Mouse (Mus musculus) spleen, postnatal 0 days (tissue): Measurements from ENCODE around the gene Gm38431. TPM values are rescaled to one million over a fixed set of nuclear protein-coding genes. Genes with fewer than 3 reads are reported as not detected.

Source experiments
- microRNA counts: library from miRNA; unstranded; fragments of <30 nt; microRNA quantifications from one replicate; lab custom pipeline; 2015
- polyA plus RNA-seq: library from polyadenylated mRNA; unstranded; fragments of >200 nt; fragmentation: Nextera tagmentation; extraction: Ambion mirVana; gene quantifications from 2 replicates; pipeline ENCODE4 v1.2.1, GENCODE M21; 2015

Gm38431 gene
- 0.86 and 1.1 TPM in 2 replicates for polyA plus RNA-seq

GRCm38 (mm10) chr9:21091707-21092320 lies at the start of gene Gm38431, which contains the start of gene Raver1:
TSS of gene Gm38431 (minus strand) at chr9:21091997.
TSS of gene Raver1 (minus strand) at chr9:21092008.

GRCm38 (mm10) chr9:21131059-21131956 lies 39.5 kb upstream of the Gm38431 start, which contains the start of gene Tyk2:
TSS of gene Tyk2 (minus strand) at chr9:21131243.

GRCm38 (mm10) chr9:21073044-21073840 lies 18.6 kb downstream of the Gm38431 start, which contains the start of the genes Gm49373 and Fdx1l:
TSS of gene Gm49373 (minus strand) at chr9:21073096.
TSS of gene Fdx1l (minus strand) at chr9:21073614.

DNA sequence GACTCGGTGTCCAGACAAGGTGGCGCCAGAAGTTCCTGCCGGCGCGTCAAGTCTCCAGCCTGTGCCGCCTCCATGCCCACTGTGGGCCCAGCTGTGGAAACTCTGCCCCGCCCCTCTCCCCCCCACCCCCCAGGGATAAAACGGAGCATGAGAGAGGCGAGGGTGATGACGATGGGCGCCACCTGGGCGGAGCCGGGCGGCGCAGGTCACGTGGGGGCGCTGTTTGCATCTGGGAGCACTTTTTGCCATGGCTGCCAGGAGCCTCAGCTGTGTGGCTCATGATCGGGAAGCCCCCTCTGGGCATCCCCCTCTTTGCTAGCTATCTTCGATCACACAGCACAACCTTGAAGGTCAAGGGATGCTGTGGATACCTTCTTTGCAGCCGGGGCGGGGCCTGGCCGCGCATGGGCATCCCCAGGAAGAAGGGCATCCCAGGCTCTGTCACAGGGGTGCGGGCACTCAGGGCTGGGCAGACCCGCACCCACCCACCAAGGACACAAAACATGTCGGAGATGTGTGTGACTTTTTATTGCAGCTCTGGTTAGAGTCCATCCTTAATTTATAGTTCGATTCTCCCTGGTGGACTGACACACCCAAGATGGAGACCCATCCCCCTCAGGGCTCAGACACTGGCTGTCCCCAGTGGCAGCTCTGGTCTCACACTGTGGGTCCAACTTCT lies 24.7 kb downstream of the Gm38431 start, which contains the start of gene Zglp1:
Zglp1 (minus strand) TSS at position 88 of the 679 bp plus-strand sequence.

GRCm38 (mm10) chr9:21031896-21032351 lies 59.9 kb downstream of the Gm38431 start, which contains the start of gene Icam5:
TSS of gene Icam5 (plus strand) at chr9:21032073.

GRCm38 (mm10) chr9:21029291-21030054 lies 62.3 kb downstream of the Gm38431 start, which contains the start of gene Icam4:
TSS of gene Icam4 (plus strand) at chr9:21029373.

MicroRNA genes within 50 kb of the gene (microRNA counts, 519-probe panel; counts per million panel counts)
- 88.3 counts per million for microRNA mmu-miR-1900 (lab: Ali Mortazavi, UCI)

Other genes with a start within 250 kb of the Gm38431 start
- gene A230050P20Rik, start 223.4 kb downstream of the Gm38431 start, polyA plus RNA-seq, result 11.0 and 14.0 TPM in 2 replicates
- 1.3 and 1.5 TPM in 2 replicates for gene Angptl6, start 212.3 kb downstream of the Gm38431 start, polyA plus RNA-seq
- gene Ppan, start 203.8 kb downstream of the Gm38431 start, polyA plus RNA-seq, result 65.4 and 72.3 TPM in 2 replicates
- gene Eif3g, start 193.4 kb downstream of the Gm38431 start, polyA plus RNA-seq, result 198 and 211 TPM in 2 replicates
- 63.9 and 66.7 TPM in 2 replicates for gene Dnmt1, start 132.1 kb downstream of the Gm38431 start, polyA plus RNA-seq
- gene S1pr2, start 115.2 kb downstream of the Gm38431 start, polyA plus RNA-seq, result 6.7 and 8.2 TPM in 2 replicates
- 77.0 and 79.0 TPM in 2 replicates for gene Mrpl4, start 89.3 kb downstream of the Gm38431 start, polyA plus RNA-seq
- 10.4 and 13.8 TPM in 2 replicates for gene Icam1, start 76.0 kb downstream of the Gm38431 start, polyA plus RNA-seq
- gene Icam4, start 62.6 kb downstream of the Gm38431 start, polyA plus RNA-seq, result 111 and 139 TPM in 2 replicates
- gene Icam5, start 59.9 kb downstream of the Gm38431 start, polyA plus RNA-seq, result 0.27 and 0.35 TPM in 2 replicates
- 0.26 and 0.67 TPM in 2 replicates for gene Zglp1, start 24.9 kb downstream of the Gm38431 start, polyA plus RNA-seq
- 0.17 and 0.23 TPM in 2 replicates for gene Gm49373, start 18.9 kb downstream of the Gm38431 start, polyA plus RNA-seq
- 41.2 and 44.7 TPM in 2 replicates for gene Fdx1l, start 18.4 kb downstream of the Gm38431 start, polyA plus RNA-seq
- gene Raver1, start within 50 bp of the Gm38431 start, polyA plus RNA-seq, result 20.1 and 20.8 TPM in 2 replicates
- 9.7 and 12.2 TPM in 2 replicates for gene Tyk2, start 39.2 kb upstream of the Gm38431 start, polyA plus RNA-seq
- 139 and 143 TPM in 2 replicates for gene Cdc37, start 58.0 kb upstream of the Gm38431 start, polyA plus RNA-seq
- 4.1 and 5.6 TPM in 2 replicates for gene Pde4a, start 73.7 kb upstream of the Gm38431 start, polyA plus RNA-seq
- 31.7 and 37.9 TPM in 2 replicates for gene Keap1, start 147.4 kb upstream of the Gm38431 start, polyA plus RNA-seq
- 0.52 and 0.57 TPM in 2 replicates for gene S1pr5, start 156.4 kb upstream of the Gm38431 start, polyA plus RNA-seq
- gene Atg4d, start 173.3 kb upstream of the Gm38431 start, polyA plus RNA-seq, result 60.0 and 74.6 TPM in 2 replicates
- 14.7 and 14.9 TPM in 2 replicates for gene Kri1, start 196.0 kb upstream of the Gm38431 start, polyA plus RNA-seq
- gene Cdkn2d, start 199.4 kb upstream of the Gm38431 start, polyA plus RNA-seq, result 125 and 133 TPM in 2 replicates
- 0.11 and 0.13 TPM in 2 replicates for gene Ap1m2, start 220.3 kb upstream of the Gm38431 start, polyA plus RNA-seq
- 37.8 and 47.0 TPM in 2 replicates for gene Slc44a2, start 228.7 kb upstream of the Gm38431 start, polyA plus RNA-seq